Mouse (Mus musculus): ENCODE data around the gene Cftr.

DNA sequence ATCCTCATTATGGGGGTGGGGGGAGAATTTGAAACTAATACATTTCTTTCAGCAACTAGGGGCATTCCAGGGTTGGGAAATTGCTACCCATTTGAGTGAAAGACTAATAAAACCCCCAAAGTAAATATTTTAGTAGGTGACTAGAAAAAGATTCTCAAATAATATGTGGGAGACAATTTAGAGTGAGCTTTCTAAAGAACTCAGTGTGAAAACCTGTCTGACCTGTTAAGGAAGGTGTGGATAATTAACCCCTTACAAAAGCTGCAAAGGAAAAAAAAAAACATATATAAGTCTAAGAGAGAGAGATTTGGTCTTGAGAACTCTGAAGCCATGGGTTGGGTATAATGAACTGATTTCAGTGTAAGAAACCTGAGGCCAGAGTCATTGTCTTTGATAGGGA, 167.8 kb downstream of the Cftr start:
- no peak for TF ChIP-seq EP300 (IDR thresholded peaks at IDR 0.05; ENCODE audit: low read depth)
- no peak for TF ChIP-seq CTCF (IDR thresholded peaks at IDR 0.05; ENCODE audit: low read depth)

Measured in heart, postnatal 0 days (tissue).